Mouse (Mus musculus) Patski (cell line): ENCODE measurements around the gene Pigyl. TPM values are rescaled to one million over a fixed set of nuclear protein-coding genes. Genes with fewer than 3 reads are reported as not detected.

Experiments used
- ATAC-seq: fragments of 100-300 bp; one replicate; pipeline ENCODE4 v1.8.0; 2021
- CTCF ChIA-PET: fragments of 350-600 bp; sonication (Branson Sonifier 250); formaldehyde crosslinking; loops from one replicate; lab custom pipeline; 2022; ENCODE audit warnings: inconsistent platforms; lab: Charles Lee
- POLR2A ChIA-PET: fragments of 350-600 bp; sonication (Branson Sonifier 250); formaldehyde crosslinking; loops from one replicate; lab custom pipeline; 2022; ENCODE audit warnings: antibody characterized with exemption, inconsistent platforms; lab: Charles Lee
- DNase-seq: peaks from one replicate; pipeline ENCODE4 v3.0.0-alpha.2; 2011; ENCODE audit warnings: low read depth, low spot score
- H3K27me3 ChIP-seq: fragments of 371-371 bp; one replicate; pipeline ENCODE4 v1.5.1; 2021
- CTCF ChIP-seq: fragments of 100-300 bp; IDR thresholded peaks from one replicate; pipeline ENCODE4 v1.5.1; 2021
- in situ Hi-C: fragments of 300-500 bp; cut with MboI; formaldehyde crosslinking; loops from 3 replicates; pipeline ENCODE4 v1.11.1; 2018; ENCODE audit warnings: low pct_unique_long_range_greater_than_20kb, mixed read lengths
- polyA plus RNA-seq: library from polyadenylated mRNA; unstranded; gene quantifications from one replicate; pipeline ENCODE4 v1.2.3, GENCODE M21; 2021

Pigyl gene
- polyA plus RNA-seq, 1 experiment from 2014 or later = 72.3 TPM

DNA sequence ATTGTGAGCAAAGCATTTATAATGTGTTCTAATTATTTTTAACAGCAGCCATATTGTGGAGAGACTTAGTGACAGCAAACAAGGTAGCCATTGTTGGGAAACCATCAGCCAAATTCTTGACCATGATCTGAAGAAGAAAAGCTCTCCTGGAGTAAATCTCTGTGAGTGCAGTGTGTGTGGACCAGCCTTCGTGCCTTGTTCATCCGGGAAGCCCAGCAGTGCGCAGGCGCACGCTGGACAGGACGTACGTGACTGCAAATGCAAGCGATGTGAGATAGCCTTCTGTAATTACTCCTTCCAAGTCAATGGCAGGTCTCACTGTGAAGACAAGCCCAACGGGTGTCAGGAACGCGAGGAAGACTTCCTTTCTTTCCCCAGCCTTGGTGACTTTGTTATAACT is 12.7 kb downstream of the Pigyl start:
- ChIA-PET POLR2A (no interaction called here), CTCF (no interaction called here)
- in situ Hi-C loops = no loop called here
- DNase-seq = no peak
- no peaks in the 10 kb centered on the region for H3K27me3 ChIP-seq
- no peak for TF ChIP-seq CTCF
- no peak for ATAC-seq

DNA sequence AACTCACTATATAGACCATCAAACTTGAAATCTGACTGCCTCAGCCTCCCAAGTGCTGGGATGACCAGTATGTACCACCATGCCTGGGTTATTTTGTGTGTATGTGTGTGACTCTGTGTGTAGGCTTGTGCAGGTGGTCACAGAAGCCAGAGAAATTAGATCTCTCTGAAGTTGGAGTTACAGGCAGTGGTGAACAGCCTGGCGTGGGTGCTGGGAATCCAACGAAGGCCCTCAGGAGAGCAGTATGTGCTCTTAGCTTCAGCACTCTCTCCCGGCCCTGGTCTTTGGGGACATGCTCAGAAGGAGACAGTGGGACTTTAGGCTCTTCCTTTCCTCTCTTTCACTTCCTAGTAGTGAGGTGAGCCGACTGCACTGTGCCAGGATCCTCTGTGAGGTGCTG is 15.7 kb downstream of the Pigyl start:
- DNase-seq (no peak), ATAC-seq (no peak)
- in situ Hi-C loops = no loop called here
- no peak for TF ChIP-seq CTCF
- ChIA-PET CTCF (no interaction called here), POLR2A (no interaction called here)
- H3K27me3 ChIP-seq = no peaks in the 10 kb centered on the region

DNA sequence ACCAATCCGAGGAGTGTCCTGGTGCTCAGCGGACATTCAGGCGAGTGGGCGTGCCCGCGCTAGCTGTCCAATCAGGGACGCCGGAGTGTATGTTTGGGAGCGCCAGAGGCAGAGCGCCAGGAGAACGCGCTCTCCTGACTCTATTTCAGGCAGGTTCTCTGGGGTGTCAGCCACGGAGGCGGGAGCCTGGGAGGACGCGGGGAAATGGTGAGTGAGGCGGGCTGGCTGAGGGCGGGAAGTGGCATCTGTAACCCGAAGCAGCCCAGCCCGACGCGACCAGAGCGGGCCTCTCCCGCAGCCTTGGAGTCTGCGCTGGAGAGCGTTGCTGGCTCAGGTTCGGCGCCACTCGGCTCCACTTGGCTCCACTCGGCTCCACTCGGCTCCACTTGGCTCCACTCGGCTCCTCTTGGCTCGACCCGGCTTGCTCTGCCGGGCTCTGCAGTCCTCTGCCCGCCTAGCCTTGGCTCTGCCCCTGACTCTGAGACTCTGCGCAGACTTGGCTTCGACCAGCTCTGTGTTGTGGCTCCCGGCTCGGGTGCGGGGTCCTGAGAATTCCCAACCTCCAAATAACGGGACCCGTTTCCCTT is 31.5 kb downstream of the Pigyl start, which contains the start of gene Zfp872:
TSS of gene Zfp872 (plus strand) at position 66 of the 587 bp plus-strand sequence.
- ATAC-seq (no peak), DNase-seq (no peak)
- no peaks in the 10 kb centered on the region for H3K27me3 ChIP-seq
- in situ Hi-C loops = no loop called here
- ChIA-PET CTCF (no interaction called here), POLR2A (no interaction called here)
- TF ChIP-seq CTCF = no peak

DNA sequence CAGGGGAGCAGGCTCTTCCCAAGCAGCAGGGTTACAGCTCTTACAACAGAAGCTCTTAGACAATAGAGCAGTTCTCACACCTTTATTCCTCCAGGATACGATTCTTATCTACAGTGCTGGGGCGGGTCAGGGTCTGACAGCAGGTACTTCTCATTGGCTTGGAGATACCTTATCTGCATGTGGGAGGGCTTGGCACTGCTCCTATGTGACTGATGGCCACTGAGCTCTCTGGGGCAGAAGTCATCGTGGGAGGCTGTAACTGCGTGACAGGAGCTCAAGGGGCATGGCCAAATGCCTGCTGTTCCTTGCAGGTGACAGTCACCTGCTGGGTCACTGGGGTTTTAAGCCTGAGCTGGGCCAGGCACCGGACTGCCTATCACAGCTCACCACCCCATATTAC is 39.8 kb downstream of the Pigyl start:
- in situ Hi-C loops = no loop called here
- H3K27me3 ChIP-seq = no peaks in the 10 kb centered on the region
- ATAC-seq = no peak
- DNase-seq = no peak
- TF ChIP-seq CTCF = no peak
- POLR2A ChIA-PET = no interaction called here
- CTCF ChIA-PET = interaction anchor here (1.2 kb wide), 1 partner anchor 10 kb away, joined by 3 read pairs; no protein-coding TSS in a partner anchor

Other genes starting within 250 kb of the Pigyl start
- 22.1 TPM for gene Rab3d, start 238.7 kb upstream of the Pigyl start, polyA plus RNA-seq
- 12.2 TPM for gene Ccdc159, start 229.4 kb upstream of the Pigyl start, polyA plus RNA-seq
- gene Tmem205, start 229.3 kb upstream of the Pigyl start, polyA plus RNA-seq = 54.8 TPM
- 22.1 TPM for gene Plppr2, start 219.8 kb upstream of the Pigyl start, polyA plus RNA-seq
- gene Swsap1, start 201.1 kb upstream of the Pigyl start, polyA plus RNA-seq = 14.0 TPM
- gene Epor, start 193.3 kb upstream of the Pigyl start, polyA plus RNA-seq = 8.5 TPM
- 41.7 TPM for gene Rgl3, start 167.4 kb upstream of the Pigyl start, polyA plus RNA-seq
- 7.5 TPM for gene Ccdc151, start 154.2 kb upstream of the Pigyl start, polyA plus RNA-seq
- 276 TPM for gene Prkcsh, start 154.0 kb upstream of the Pigyl start, polyA plus RNA-seq
- gene Elavl3, start 104.8 kb upstream of the Pigyl start, polyA plus RNA-seq = 0.10 TPM
- gene Gm49318, start 85.6 kb upstream of the Pigyl start, polyA plus RNA-seq = not detected
- 10.9 TPM for gene Zfp653, start 85.5 kb upstream of the Pigyl start, polyA plus RNA-seq
- gene Ecsit, start 71.4 kb upstream of the Pigyl start, polyA plus RNA-seq = 44.3 TPM
- 408 TPM for gene Cnn1, start 57.6 kb upstream of the Pigyl start, polyA plus RNA-seq
- 123 TPM for gene Elof1, start 39.7 kb upstream of the Pigyl start, polyA plus RNA-seq
- gene Acp5, start 21.1 kb upstream of the Pigyl start, polyA plus RNA-seq = not detected
- not detected for gene Zfp872, start 31.2 kb downstream of the Pigyl start, polyA plus RNA-seq
- 32.9 TPM for gene Zfp809, start 68.9 kb downstream of the Pigyl start, polyA plus RNA-seq
- gene Zfp599, start 103.0 kb downstream of the Pigyl start, polyA plus RNA-seq = 0.27 TPM
- gene Zfp810, start 150.8 kb downstream of the Pigyl start, polyA plus RNA-seq = 12.5 TPM
- gene Anln, start 232.3 kb downstream of the Pigyl start, polyA plus RNA-seq = 87.6 TPM